Mouse (Mus musculus) kidney, embryonic 14.5 days (tissue): Measurements from ENCODE around the gene Gfra1. TPM values are rescaled to one million over a fixed set of nuclear protein-coding genes. Genes with fewer than 3 reads are reported as not detected.

ENCODE experiments used
- ATAC-seq: fragments of 200-750 bp; cut with Nextera tagmentation; 2 replicates; pipeline ENCODE4 v1.8.0; 2017; ENCODE audit warnings: moderate number of reproducible peaks, mild to moderate bottlenecking, moderate TSS enrichment, moderate library complexity; ENCODE audit not compliant: low FRiP score, low TSS enrichment
- H3K27ac ChIP-seq: fragments of 300-500 bp; sonication (generic); 2 replicates; pipeline ENCODE4 v1.5.1; 2014; ENCODE audit warnings: low read depth, mild to moderate bottlenecking, low read length, moderate library complexity, mixed read lengths
- H3K27me3 ChIP-seq: fragments of 300-500 bp; sonication (generic); 2 replicates; pipeline ENCODE4 v1.6.1; 2014; ENCODE audit warnings: mild to moderate bottlenecking, low read length; ENCODE audit not compliant: control insufficient read depth, insufficient read depth
- H3K36me3 ChIP-seq: fragments of 300-500 bp; sonication (generic); 2 replicates; pipeline ENCODE4 v1.6.1; 2014; ENCODE audit warnings: low read length, mixed read lengths; ENCODE audit not compliant: control insufficient read depth, insufficient read depth
- H3K4me1 ChIP-seq: fragments of 300-500 bp; sonication (generic); 2 replicates; pipeline ENCODE4 v1.6.1; 2014; ENCODE audit warnings: low read length, mixed read lengths; ENCODE audit not compliant: control insufficient read depth, insufficient read depth
- H3K4me2 ChIP-seq: fragments of 300-500 bp; sonication (generic); replicated peaks from 2 replicates; pipeline ENCODE4 v1.6.1; 2014; ENCODE audit warnings: low read depth, mild to moderate bottlenecking, low read length
- H3K4me3 ChIP-seq: fragments of 300-500 bp; sonication (generic); 2 replicates; pipeline ENCODE4 v1.5.1; 2014; ENCODE audit warnings: mild to moderate bottlenecking, low read length
- H3K9ac ChIP-seq: fragments of 300-500 bp; sonication (generic); 2 replicates; pipeline ENCODE4 v1.6.1; 2014; ENCODE audit warnings: low read depth, mild to moderate bottlenecking, low read length, moderate library complexity
- H3K9me3 ChIP-seq: fragments of 300-500 bp; sonication (generic); 2 replicates; pipeline ENCODE4 v1.6.1; 2016; ENCODE audit warnings: low read length; ENCODE audit not compliant: control insufficient read depth
- WGBS: fragments of 180-500 bp; shearing (Covaris S2); extraction: QIAGEN DNeasy Blood & Tissue Kit; methylation state at CpG from one replicate; pipeline ENCODE4 v1.1.7; 2014; 5-methylcytosine and 5-hydroxymethylcytosine counted together
- polyA plus RNA-seq: library from polyadenylated mRNA; unstranded; fragments of >200 nt; fragmentation: Nextera tagmentation; extraction: Ambion mirVana; gene quantifications from 2 replicates; pipeline ENCODE4 v1.2.1, GENCODE M21; 2014

Gfra1 gene
- 38.1 and 70.1 TPM in 2 replicates for polyA plus RNA-seq

DNA sequence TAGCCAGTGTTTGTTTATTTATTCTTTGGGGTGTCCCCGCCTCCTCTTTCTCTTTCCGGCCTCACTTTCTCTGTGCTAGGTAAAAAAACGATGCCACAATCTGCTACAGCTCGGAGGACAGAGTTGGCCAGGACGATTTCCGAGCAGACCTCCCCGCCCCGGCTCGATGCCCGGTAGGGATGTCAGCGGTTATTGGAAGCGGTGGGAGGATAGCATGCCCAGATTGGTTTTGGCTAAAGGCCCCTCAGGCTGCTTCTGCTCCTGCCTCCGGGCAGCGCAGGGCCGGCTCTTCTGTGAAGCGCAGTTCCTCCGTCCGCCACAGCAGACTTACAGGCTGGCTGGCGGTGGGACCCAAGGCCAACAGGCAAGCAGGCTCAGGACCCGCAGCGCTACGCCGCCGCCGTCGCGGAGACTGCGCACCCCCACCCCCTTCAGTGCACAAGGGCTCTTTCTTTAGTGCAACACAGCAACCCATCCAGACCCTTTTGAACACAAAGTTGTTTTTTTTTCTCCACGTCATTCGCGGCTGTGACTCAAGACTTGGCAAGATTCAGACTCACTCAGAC lies at the start of gene Gfra1:
Gfra1 (minus strand) TSS at position 414 of the 566 bp plus-strand sequence.
- under 1% methylated on average over 31 of the region's 31 CpGs for WGBS
- peak; percentile 51 for ATAC-seq
- peaks cover 28% of the 10 kb centered on the region; the same call in 1 of the 2 replicates for H3K4me1 ChIP-seq
- H3K9ac ChIP-seq, result peak within 1 kb of the TSS; percentile 67
- H3K4me3 ChIP-seq, result peak within 1 kb of the TSS; percentile 50
- no peaks in the 10 kb centered on the region for H3K9me3 ChIP-seq
- H3K27ac ChIP-seq, result peak within 1 kb of the TSS; percentile 38
- peak within 1 kb of the TSS; percentile 93 for H3K4me2 ChIP-seq
- H3K27me3 ChIP-seq, result 0 out of 2 replicates have a peak, but pooled peaks cover 4% of the 10 kb centered on the region
- H3K36me3 ChIP-seq, result no peaks in the 10 kb centered on the region

DNA sequence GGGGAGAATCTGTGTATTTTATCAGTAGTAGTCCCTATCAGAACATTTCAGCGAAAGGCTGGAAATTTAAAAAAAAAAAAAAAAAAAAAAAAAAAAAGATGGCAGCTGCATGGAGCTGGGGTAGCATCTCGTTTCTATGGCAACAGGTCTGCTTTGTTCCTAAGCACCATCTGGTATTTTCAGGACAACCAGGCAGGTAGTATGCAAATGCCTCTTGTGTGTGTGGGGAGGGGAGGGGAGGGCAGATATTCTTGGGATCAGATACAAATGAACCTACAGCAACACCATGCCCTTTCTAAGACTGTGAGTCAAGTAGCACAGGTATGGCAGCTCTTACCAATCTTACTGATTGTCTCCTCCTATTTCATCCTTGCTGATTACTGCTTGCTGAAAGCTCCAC lies 44.3 kb upstream of the Gfra1 start:
- Histone ChIP-seq H3K4me1 (no peaks in the 10 kb centered on the region), H3K36me3 (no peaks in the 10 kb centered on the region), H3K27me3 (no peaks in the 10 kb centered on the region), H3K4me2 (no peak overlapping the region), H3K9me3 (no peaks in the 10 kb centered on the region), H3K27ac (no peak overlapping the region), H3K9ac (no peak overlapping the region), H3K4me3 (no peak overlapping the region)
- ATAC-seq, result no peak
- WGBS, result 93% methylated on average over 2 of the region's 2 CpGs

DNA sequence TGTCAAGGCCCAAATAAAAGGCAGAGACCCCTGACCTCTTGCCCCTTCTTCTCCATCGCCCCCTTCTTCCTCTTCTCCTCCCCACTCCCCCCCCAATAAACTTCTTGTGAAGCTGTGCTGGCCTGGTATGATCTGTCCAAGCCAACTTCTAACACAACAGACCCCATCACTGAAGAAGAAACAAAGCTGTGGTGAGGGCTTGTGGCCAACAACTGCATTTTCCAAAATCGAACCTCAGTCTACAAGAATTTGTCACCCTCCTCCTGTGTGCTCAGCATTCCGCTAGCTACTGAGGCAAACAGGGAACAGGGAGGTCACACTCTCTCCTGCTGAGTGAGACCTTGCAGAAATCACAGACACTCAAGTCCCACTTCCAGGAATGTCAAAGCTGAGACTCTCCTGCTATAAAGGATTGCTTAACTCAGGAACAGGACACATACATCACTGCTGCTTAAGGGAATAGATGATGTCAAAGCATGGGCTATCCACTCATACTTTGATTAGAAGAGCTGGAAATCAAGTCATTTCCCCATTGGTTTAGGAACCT lies 43.8 kb upstream of the Gfra1 start:
- Histone ChIP-seq H3K9me3 (no peaks in the 10 kb centered on the region), H3K4me3 (no peak overlapping the region), H3K27me3 (no peaks in the 10 kb centered on the region), H3K27ac (no peak overlapping the region), H3K9ac (no peak overlapping the region), H3K4me2 (no peak overlapping the region), H3K36me3 (no peaks in the 10 kb centered on the region), H3K4me1 (no peaks in the 10 kb centered on the region)
- no peak for ATAC-seq
- WGBS, result 89% methylated on average over 3 of the region's 3 CpGs

DNA sequence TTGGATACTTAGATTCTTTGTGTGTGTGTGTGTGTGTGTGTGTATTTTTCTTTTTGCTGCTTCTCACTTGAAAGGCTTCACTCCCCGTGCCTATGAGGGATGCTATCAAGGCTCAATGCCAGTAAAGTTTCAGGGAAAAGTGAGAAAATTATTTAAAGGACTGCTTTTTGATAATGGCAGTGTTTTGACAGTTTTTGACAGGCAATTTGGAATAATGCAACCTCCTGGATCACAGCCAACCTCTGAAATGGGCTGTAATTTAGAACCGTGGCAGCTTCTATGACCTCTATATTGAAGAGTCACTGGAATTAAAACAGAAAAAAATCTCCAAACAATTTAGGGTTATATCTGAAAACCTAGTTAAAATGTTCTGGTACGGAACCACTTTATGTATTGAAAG lies 41.4 kb upstream of the Gfra1 start:
- WGBS, result 68% methylated on average over 3 of the region's 3 CpGs
- H3K27me3 ChIP-seq, result no peaks in the 10 kb centered on the region
- ATAC-seq, result no peak
- H3K36me3 ChIP-seq, result no peaks in the 10 kb centered on the region
- no peak overlapping the region for H3K27ac ChIP-seq
- no peak overlapping the region for H3K4me3 ChIP-seq
- no peaks in the 10 kb centered on the region for H3K4me1 ChIP-seq
- no peak overlapping the region for H3K9ac ChIP-seq
- no peak overlapping the region for H3K4me2 ChIP-seq
- H3K9me3 ChIP-seq, result no peaks in the 10 kb centered on the region

DNA sequence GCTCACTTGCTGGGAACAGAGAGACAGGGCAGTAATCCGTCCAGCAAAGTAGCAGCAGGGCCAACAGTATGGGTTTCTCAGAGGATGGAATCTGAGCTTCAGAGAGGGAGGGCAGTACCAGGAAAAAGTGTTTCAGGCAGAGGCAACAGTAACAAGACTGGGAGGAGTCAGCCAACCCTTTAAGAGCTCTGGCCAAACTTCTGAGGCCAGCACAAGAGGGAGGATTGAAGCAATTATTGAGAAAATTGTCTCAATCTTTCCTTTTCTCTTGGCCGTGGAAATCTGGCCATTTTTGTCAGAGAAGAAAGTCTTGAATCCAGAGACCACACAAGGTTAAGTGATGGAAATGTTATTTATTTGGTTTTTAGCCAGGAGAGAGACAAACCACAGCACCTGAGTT lies 31.0 kb upstream of the Gfra1 start:
- peaks cover 6% of the 10 kb centered on the region for H3K9me3 ChIP-seq
- H3K4me1 ChIP-seq, result no peaks in the 10 kb centered on the region
- H3K27ac ChIP-seq, result no peak overlapping the region
- no peaks in the 10 kb centered on the region for H3K27me3 ChIP-seq
- no peak for ATAC-seq
- no peak overlapping the region for H3K9ac ChIP-seq
- no peaks in the 10 kb centered on the region for H3K36me3 ChIP-seq
- no peak overlapping the region for H3K4me2 ChIP-seq
- 38% methylated on average over 2 of the region's 2 CpGs for WGBS
- H3K4me3 ChIP-seq, result no peak overlapping the region

DNA sequence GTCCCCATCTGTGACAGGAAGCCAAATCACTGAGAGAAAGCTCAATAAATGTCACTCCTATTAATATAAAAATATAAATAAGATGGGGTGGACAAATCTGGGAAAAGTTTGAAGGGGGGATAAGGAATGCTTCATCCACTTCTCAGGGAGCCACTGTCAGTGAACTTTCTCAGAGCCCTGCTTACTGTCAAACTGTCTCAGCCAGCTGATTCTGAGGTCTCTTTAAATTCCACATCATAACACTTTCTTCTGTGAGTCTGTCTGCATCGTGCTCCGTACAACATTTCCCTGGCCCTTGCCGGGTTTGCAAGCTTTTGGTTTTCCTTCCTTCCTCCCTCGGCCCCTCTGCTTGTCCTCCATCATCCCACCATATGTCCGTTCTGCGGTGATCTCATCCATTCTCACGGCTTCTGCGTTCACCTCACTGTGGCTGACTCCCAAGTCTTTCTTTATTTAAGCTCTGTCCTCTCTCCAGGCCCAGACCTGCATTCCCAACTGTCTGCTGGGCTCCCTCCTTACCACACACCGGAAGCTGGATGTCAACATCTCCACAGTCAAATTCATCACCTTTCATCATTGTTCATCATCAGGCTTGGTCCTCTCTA lies 26.8 kb upstream of the Gfra1 start:
- no peaks in the 10 kb centered on the region for H3K4me1 ChIP-seq
- H3K9me3 ChIP-seq, result peaks cover 4% of the 10 kb centered on the region; the same call in 1 of the 2 replicates
- H3K36me3 ChIP-seq, result no peaks in the 10 kb centered on the region
- no peak overlapping the region for H3K9ac ChIP-seq
- H3K4me3 ChIP-seq, result no peak overlapping the region
- no peak overlapping the region for H3K27ac ChIP-seq
- H3K4me2 ChIP-seq, result no peak overlapping the region
- WGBS, result 78% methylated on average over 9 of the region's 9 CpGs
- no peaks in the 10 kb centered on the region for H3K27me3 ChIP-seq
- no peak for ATAC-seq

DNA sequence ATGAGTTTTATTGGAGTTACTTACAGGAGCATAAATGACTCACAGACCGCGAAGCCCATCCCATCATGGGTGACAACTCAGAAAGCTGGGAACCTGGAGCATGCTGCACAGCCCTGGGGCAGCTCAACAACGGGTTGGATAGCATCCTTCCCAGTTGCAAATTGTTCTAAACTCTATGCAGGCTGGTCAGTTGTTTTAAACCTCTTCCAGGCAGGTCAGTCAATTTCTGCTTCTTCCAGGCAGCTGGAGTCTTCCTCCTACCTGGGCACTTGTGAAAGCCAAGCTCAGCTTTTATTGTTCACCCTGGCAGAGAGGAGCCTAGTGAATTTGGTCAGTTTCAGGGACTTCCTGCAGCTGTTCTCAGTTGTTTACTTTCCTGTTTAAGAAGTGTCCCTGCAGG lies 18.5 kb upstream of the Gfra1 start:
- Histone ChIP-seq H3K4me3 (no peak overlapping the region), H3K4me1 (no peaks in the 10 kb centered on the region), H3K9ac (no peak overlapping the region), H3K36me3 (no peaks in the 10 kb centered on the region), H3K9me3 (peaks cover 2% of the 10 kb centered on the region; the same call in 1 of the 2 replicates), H3K27me3 (no peaks in the 10 kb centered on the region), H3K4me2 (no peak overlapping the region), H3K27ac (no peak overlapping the region)
- 79% methylated on average over 3 of the region's 3 CpGs for WGBS
- no peak for ATAC-seq

DNA sequence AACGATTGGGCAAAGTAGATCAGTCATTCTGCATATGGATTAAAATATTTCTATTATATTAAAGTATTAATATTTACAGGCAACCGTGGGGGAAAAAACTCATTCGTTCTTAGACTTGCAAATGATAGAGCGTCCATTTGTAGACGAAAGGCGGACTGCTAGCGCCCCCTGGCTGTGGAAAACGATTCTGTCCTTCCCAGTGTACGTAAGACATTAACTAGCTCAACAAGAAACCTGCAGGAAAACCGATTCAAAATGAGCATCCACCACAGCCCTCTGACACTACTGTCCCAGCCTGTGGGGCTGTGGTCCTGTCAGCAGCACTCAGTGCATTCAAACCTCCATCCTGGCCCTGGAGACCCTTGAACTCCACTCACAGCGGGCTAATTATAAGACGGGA lies 13.7 kb upstream of the Gfra1 start:
- no peak overlapping the region for H3K4me2 ChIP-seq
- peaks cover 6% of the 10 kb centered on the region; the same call in 1 of the 2 replicates for H3K9me3 ChIP-seq
- WGBS, result 19% methylated on average over 12 of the region's 12 CpGs
- no peak overlapping the region for H3K4me3 ChIP-seq
- peak; percentile 52; the same call in 1 of the 2 replicates for ATAC-seq
- no peak overlapping the region for H3K9ac ChIP-seq
- no peaks in the 10 kb centered on the region for H3K36me3 ChIP-seq
- no peak overlapping the region for H3K27ac ChIP-seq
- H3K27me3 ChIP-seq, result no peaks in the 10 kb centered on the region
- no peaks in the 10 kb centered on the region for H3K4me1 ChIP-seq

DNA sequence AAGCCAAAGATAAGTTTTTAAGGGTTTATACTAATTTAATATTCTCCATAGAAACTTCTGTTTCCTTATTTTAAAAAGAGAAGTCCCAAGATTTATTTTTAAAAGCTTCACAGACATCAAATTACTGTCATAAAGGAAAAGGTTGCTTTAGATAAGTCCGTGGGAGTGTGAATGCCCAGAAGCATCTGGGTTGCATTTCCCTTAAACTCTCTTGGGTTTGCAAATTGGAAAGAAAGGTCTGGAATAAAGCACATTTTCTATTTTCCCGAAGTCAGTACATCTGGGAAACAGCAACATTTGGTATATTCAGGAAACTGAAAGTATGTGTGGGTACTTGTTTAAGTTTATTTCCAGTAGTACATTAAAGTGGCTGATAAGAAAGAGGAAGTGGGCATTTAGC lies 12.6 kb upstream of the Gfra1 start:
- H3K4me1 ChIP-seq, result no peaks in the 10 kb centered on the region
- H3K9ac ChIP-seq, result no peak overlapping the region
- no peaks in the 10 kb centered on the region for H3K36me3 ChIP-seq
- no peak overlapping the region for H3K4me2 ChIP-seq
- WGBS, result 58% methylated on average over 2 of the region's 2 CpGs
- no peaks in the 10 kb centered on the region for H3K27me3 ChIP-seq
- H3K27ac ChIP-seq, result no peak overlapping the region
- no peak for ATAC-seq
- peaks cover 4% of the 10 kb centered on the region; the same call in 1 of the 2 replicates for H3K9me3 ChIP-seq
- H3K4me3 ChIP-seq, result no peak overlapping the region
